Mouse (Mus musculus) limb, embryonic 14.5 days (tissue): ENCODE measurements around the gene Mag. TPM values are rescaled to one million over a fixed set of nuclear protein-coding genes. Genes with fewer than 3 reads are reported as not detected.
A peak's percentile ranks its signal among the peaks of the same experiment; 100 is the strongest.

Experiments used
- ATAC-seq: fragments of 200-750 bp; cut with Nextera tagmentation; 2 replicates; pipeline ENCODE4 v1.8.0; 2017; ENCODE audit warnings: low read depth, moderate number of reproducible peaks, moderate TSS enrichment; ENCODE audit not compliant: low FRiP score
- DNase-seq: peaks from one replicate; pipeline ENCODE4 v3.0.0-alpha.2; 2015; ENCODE audit warnings: low spot score
- H3K27ac ChIP-seq: fragments of 300-500 bp; sonication (generic); replicated peaks from 2 replicates; pipeline ENCODE4 v1.5.1; 2014; ENCODE audit warnings: low read depth, mild to moderate bottlenecking, low read length, moderate library complexity, mixed read lengths
- H3K27me3 ChIP-seq: fragments of 300-500 bp; sonication (generic); 2 replicates; pipeline ENCODE4 v1.6.1; 2014; ENCODE audit warnings: low read length, mixed read lengths; ENCODE audit not compliant: control insufficient read depth, insufficient read depth
- H3K36me3 ChIP-seq: fragments of 300-500 bp; sonication (generic); 2 replicates; pipeline ENCODE4 v1.6.1; 2014; ENCODE audit warnings: mild to moderate bottlenecking, low read length, moderate library complexity, mixed read lengths; ENCODE audit not compliant: control insufficient read depth, insufficient read depth
- H3K4me1 ChIP-seq: fragments of 300-500 bp; sonication (generic); 2 replicates; pipeline ENCODE4 v1.6.1; 2014; ENCODE audit warnings: antibody characterized with exemption, low read length, mixed read lengths; ENCODE audit not compliant: control insufficient read depth, insufficient read depth
- H3K4me2 ChIP-seq: fragments of 300-500 bp; sonication (generic); replicated peaks from 2 replicates; pipeline ENCODE4 v1.6.1; 2014; ENCODE audit warnings: low read depth, mild to moderate bottlenecking, low read length, moderate library complexity; ENCODE audit not compliant: severe bottlenecking
- H3K4me3 ChIP-seq: fragments of 300-500 bp; sonication (generic); replicated peaks from 2 replicates; pipeline ENCODE4 v1.5.1; 2014; ENCODE audit warnings: low read length
- H3K9ac ChIP-seq: fragments of 300-500 bp; sonication (generic); 2 replicates; pipeline ENCODE4 v1.6.1; 2014; ENCODE audit warnings: mild to moderate bottlenecking, low read depth, low read length, moderate library complexity; ENCODE audit not compliant: severe bottlenecking
- H3K9me3 ChIP-seq: fragments of 300-500 bp; sonication (generic); 2 replicates; pipeline ENCODE4 v1.6.1; 2016; ENCODE audit warnings: low read length; ENCODE audit not compliant: control insufficient read depth
- POLR2A ChIP-seq: fragments of 200-500 bp; IDR thresholded peaks from 2 replicates; pipeline ENCODE4 v1.8.0; 2012; ENCODE audit warnings: inconsistent platforms, mild to moderate bottlenecking, moderate library complexity, borderline replicate concordance; ENCODE audit not compliant: insufficient read depth, insufficient read length; ENCODE audit errors: extremely low read depth
- whole genome bisulfite sequencing: fragments of 180-500 bp; shearing (Covaris S2); extraction: QIAGEN DNeasy Blood & Tissue Kit; methylation state at CpG from one replicate; pipeline ENCODE4 v1.1.7; 2014; 5-methylcytosine and 5-hydroxymethylcytosine counted together
- polyA plus RNA-seq, 2 experiments: library from polyadenylated mRNA; depleted of rRNA in 1 of 2; stranded (reverse) in 1 of 2; unstranded in 1 of 2; fragments of >200 nt; fragmentation: Nextera tagmentation in 1 of 2; extraction: Ambion mirVana in 1 of 2; gene quantifications; 2 replicates each; pipeline versions ENCODE4 v1.2.1 to v1.2.3; 2012 to 2014

Mag gene
- polyA plus RNA-seq, 2 experiments = 1.2 TPM

DNA sequence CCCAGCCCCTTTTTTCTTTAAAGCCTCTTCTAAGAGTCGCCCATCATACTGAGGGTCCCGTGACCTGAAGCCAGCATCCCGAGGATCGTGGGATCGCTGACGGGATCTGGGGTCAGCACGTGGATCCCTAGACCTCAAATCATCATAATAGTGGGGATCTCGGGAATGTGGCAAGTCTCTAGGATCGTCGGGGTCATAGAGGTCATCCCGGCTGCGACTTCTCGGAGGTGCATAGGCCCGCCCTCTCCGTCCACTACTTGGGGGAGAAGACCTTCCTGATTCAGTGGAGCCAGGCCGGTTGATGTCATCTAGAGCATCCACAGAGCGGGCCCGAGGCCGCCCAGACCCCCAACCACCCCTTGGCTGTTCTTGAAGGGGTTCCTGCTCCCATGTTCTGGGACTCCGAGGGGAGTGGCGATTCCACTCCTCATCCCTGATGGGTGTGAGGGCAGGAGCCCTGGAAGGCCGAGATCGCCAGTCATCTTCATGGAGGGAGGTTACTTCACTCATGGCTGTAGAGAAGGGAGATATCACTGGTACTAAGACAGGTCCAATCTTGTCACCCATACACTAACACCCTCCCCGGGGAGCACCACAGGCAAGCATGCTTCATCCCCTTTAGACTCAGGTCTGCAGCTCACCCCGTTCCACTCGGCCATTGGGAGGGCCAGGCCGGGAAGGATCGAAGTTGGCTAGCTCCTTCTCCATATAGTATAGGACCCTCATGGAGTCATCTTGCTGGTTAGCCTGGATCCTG, 43.6 kb upstream of the Mag start:
- no peak for DNase-seq
- Histone ChIP-seq H3K9me3 (no peaks in the 10 kb centered on the region), H3K4me1 (peaks cover 12% of the 10 kb centered on the region), H3K4me2 (peak overlapping the region; percentile 63), H3K27me3 (no peaks in the 10 kb centered on the region), H3K36me3 (peaks cover 40% of the 10 kb centered on the region), H3K9ac (peak overlapping the region; percentile 99), H3K4me3 (peak overlapping the region; percentile 96), H3K27ac (peak overlapping the region; percentile 97; the same call in 1 of the 2 replicates)
- TF ChIP-seq POLR2A = no peak
- WGBS = 73% methylated on average over 28 of the region's 28 CpGs
- ATAC-seq = no peak

- H3K27ac ChIP-seq = peak overlapping the region; percentile 97
- peak overlapping the region; percentile 99 for H3K9ac ChIP-seq
- peak; percentile 43; the same call in 1 of the 2 replicates for TF ChIP-seq POLR2A
- peaks cover 12% of the 10 kb centered on the region for H3K4me1 ChIP-seq
- H3K9me3 ChIP-seq = no peaks in the 10 kb centered on the region
- H3K36me3 ChIP-seq = peaks cover 49% of the 10 kb centered on the region
- peak overlapping the region; percentile 63 for H3K4me2 ChIP-seq
- WGBS = under 1% methylated on average over 43 of the region's 43 CpGs
- H3K27me3 ChIP-seq = no peaks in the 10 kb centered on the region
- peak; percentile 86 for DNase-seq
- ATAC-seq = peak; percentile 68
- H3K4me3 ChIP-seq = peak overlapping the region; percentile 96
Measured at GRCm38 (mm10) chr7:30957367-30957783, 42.7 kb upstream of the Mag start.

- H3K27ac ChIP-seq = peak within 1 kb of the TSS; percentile 97
- peak within 1 kb of the TSS; percentile 99 for H3K9ac ChIP-seq
- no peak; the same call in 1 of the 2 replicates for TF ChIP-seq POLR2A
- no peaks in the 10 kb centered on the region for H3K9me3 ChIP-seq
- WGBS = under 1% methylated on average over 25 of the region's 82 CpGs
- peaks cover 54% of the 10 kb centered on the region for H3K36me3 ChIP-seq
- H3K27me3 ChIP-seq = no peaks in the 10 kb centered on the region
- H3K4me2 ChIP-seq = peak within 1 kb of the TSS; percentile 77
- DNase-seq (peak; percentile 76), ATAC-seq (peak; percentile 64)
- peak within 1 kb of the TSS; percentile 96 for H3K4me3 ChIP-seq
- H3K4me1 ChIP-seq = peaks cover 12% of the 10 kb centered on the region
Measured at GRCm38 (mm10) chr7:30956756-30957366, 42.2 kb upstream of the Mag start, which contains the start of gene Usf2. TSS of gene Usf2 (minus strand) at chr7:30956803.

DNA sequence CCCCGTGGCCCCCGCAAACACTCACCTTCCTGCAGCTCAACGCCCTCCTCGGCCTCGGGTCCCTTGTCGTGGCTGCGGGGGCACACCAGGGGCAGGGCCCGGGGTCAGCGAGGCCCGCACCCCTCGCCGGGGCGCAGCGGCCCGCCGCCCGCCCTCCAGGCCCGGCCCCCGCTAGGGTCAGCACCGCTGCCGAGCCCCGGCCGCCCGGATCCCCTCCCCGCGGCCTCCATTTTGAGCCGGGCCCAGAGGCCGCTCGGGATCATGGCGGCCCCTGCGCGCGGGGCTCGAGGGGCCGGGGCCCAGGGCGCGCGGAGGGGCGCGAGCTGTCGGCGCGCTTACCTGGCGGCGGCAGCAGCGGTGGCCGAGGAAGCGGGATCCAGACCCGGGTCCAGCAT, 41.7 kb upstream of the Mag start:
- ATAC-seq = peak; percentile 35
- Histone ChIP-seq H3K27ac (peak overlapping the region; percentile 97), H3K9ac (peak overlapping the region; percentile 99), H3K9me3 (no peaks in the 10 kb centered on the region), H3K4me2 (peak overlapping the region; percentile 77), H3K4me3 (peak overlapping the region; percentile 96), H3K27me3 (no peaks in the 10 kb centered on the region), H3K4me1 (peaks cover 12% of the 10 kb centered on the region), H3K36me3 (peaks cover 59% of the 10 kb centered on the region)
- whole genome bisulfite sequencing = 2% methylated on average over 10 of the region's 49 CpGs
- DNase-seq = no peak
- no peak for TF ChIP-seq POLR2A

DNA sequence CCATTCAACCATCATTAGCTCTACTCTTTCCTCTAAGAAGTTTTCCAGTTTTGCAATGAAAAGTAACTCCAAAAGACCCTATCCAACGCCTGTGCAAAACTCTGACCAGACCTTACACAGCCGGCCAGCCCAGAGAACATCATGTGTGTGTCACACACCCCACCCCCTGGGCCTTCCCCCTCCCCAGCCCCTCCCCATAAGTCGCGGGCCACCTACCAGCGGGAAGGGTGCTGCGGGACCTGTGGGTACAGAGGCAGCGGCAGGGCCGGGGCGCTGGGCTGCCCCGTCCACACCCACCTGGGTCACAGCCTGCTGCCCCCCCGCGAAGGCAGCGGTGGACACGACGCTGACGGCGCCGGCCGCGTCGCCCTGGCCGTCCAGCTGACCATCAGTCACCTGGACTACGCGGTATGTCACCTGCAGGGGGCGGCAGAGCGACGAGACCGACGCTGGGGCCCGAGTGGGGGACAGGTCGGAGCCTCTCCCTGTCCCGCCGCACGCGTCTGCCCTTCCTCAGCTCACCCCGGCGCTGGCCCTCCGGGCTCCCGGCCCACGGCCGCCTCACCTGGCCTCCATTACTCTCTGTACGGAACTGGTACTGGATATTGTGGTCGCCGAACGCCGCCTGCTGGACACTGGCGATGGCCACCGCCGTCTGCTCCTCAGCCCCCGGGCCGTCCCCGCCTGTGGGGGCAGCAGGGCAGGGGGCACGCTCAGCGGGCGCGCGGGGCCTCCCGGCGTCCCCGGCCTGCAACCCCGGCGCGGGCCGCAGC, 41.1 kb upstream of the Mag start:
- H3K36me3 ChIP-seq = peaks cover 65% of the 10 kb centered on the region
- peak; percentile 39; the same call in 1 of the 2 replicates for TF ChIP-seq POLR2A
- H3K4me3 ChIP-seq = peak overlapping the region; percentile 96
- peak overlapping the region; percentile 97 for H3K27ac ChIP-seq
- peaks cover 12% of the 10 kb centered on the region for H3K4me1 ChIP-seq
- H3K4me2 ChIP-seq = peak overlapping the region; percentile 77
- no peaks in the 10 kb centered on the region for H3K9me3 ChIP-seq
- WGBS = 2% methylated on average over 34 of the region's 64 CpGs
- H3K9ac ChIP-seq = peak overlapping the region; percentile 99
- ATAC-seq (peak; percentile 75), DNase-seq (peak; percentile 90)
- no peaks in the 10 kb centered on the region for H3K27me3 ChIP-seq
